Mouse (Mus musculus) olfactory bulb, adult 2 months (tissue): ENCODE data around the gene Evi5.

Experiments
- CTCF ChIP-seq: fragments of 200-500 bp; IDR thresholded peaks from 2 replicates; pipeline ENCODE4 v1.5.1; 2012; ENCODE audit warnings: low read depth, mild to moderate bottlenecking, low read length, moderate library complexity; ENCODE audit not compliant: insufficient read depth
- POLR2A ChIP-seq: fragments of 200-500 bp; IDR thresholded peaks from 2 replicates; pipeline ENCODE4 v1.6.1; 2012; ENCODE audit warnings: mild to moderate bottlenecking, low read depth, low read length, moderate library complexity; ENCODE audit not compliant: insufficient read depth

DNA sequence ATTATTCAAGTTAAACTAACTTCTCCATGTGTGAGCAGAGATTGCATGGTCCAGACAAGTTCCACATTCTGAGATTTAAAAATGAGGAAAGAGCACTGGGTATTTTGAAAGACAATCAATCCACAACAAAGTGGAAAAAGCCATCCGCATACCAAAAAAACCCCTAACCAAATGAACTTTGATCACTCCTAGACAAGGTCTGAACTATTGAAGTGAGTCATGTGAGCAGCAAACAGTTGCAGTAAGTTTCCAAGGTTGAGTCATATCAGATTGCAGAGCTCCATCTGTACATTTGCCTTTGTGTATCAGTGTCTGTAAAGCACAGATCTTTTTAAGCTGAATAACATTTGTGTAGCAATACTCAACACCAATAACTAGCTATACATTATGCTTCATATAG lies 120.2 kb downstream of the Evi5 start:
- TF ChIP-seq POLR2A, result no peak
- no peak for TF ChIP-seq CTCF
